Mouse (Mus musculus) hindbrain, embryonic 14.5 days (tissue): ENCODE data around the gene Foxn3. TPM values are rescaled to one million over a fixed set of nuclear protein-coding genes. Genes with fewer than 3 reads are reported as not detected.

ENCODE experiments used
- ATAC-seq: fragments of 200-750 bp; cut with Nextera tagmentation; 2 replicates; pipeline ENCODE4 v1.8.0; 2017; ENCODE audit warnings: moderate number of reproducible peaks, mild to moderate bottlenecking, moderate TSS enrichment, moderate library complexity; ENCODE audit not compliant: low FRiP score
- DNase-seq: peaks from one replicate; pipeline ENCODE4 v3.0.0-alpha.2; 2015; ENCODE audit warnings: low spot score
- H3K27ac ChIP-seq: fragments of 300-500 bp; sonication (generic); 2 replicates; pipeline ENCODE4 v1.5.1; 2014; ENCODE audit warnings: mild to moderate bottlenecking, moderate library complexity
- H3K27me3 ChIP-seq: fragments of 300-500 bp; sonication (generic); 2 replicates; pipeline ENCODE4 v1.6.1; 2014; ENCODE audit warnings: mild to moderate bottlenecking, low read length, mixed read lengths; ENCODE audit not compliant: control insufficient read depth, insufficient read depth
- H3K36me3 ChIP-seq: fragments of 300-500 bp; sonication (generic); replicated peaks from 2 replicates; pipeline ENCODE4 v1.6.1; 2014; ENCODE audit not compliant: control insufficient read depth, insufficient read depth
- H3K4me1 ChIP-seq: fragments of 300-500 bp; sonication (generic); replicated peaks from 2 replicates; pipeline ENCODE4 v1.6.1; 2014; ENCODE audit warnings: antibody characterized with exemption, low read length, mixed read lengths; ENCODE audit not compliant: control insufficient read depth, insufficient read depth
- H3K4me2 ChIP-seq: fragments of 300-500 bp; sonication (generic); replicated peaks from 2 replicates; pipeline ENCODE4 v1.6.1; 2014; ENCODE audit warnings: mild to moderate bottlenecking, moderate library complexity
- H3K4me3 ChIP-seq: fragments of 300-500 bp; sonication (generic); replicated peaks from 2 replicates; pipeline ENCODE4 v1.5.1; 2014; ENCODE audit warnings: mild to moderate bottlenecking, low read length
- H3K9ac ChIP-seq: fragments of 300-500 bp; sonication (generic); 2 replicates; pipeline ENCODE4 v1.6.1; 2014
- H3K9me3 ChIP-seq: fragments of 300-500 bp; sonication (generic); 2 replicates; pipeline ENCODE4 v1.6.1; 2016; ENCODE audit warnings: low read length; ENCODE audit not compliant: control insufficient read depth
- WGBS: fragments of 180-500 bp; shearing (Covaris S2); extraction: QIAGEN DNeasy Blood & Tissue Kit; methylation state at CpG from one replicate; pipeline ENCODE4 v1.1.7; 2014; 5-methylcytosine and 5-hydroxymethylcytosine counted together
- polyA plus RNA-seq: library from polyadenylated mRNA; unstranded; fragments of >200 nt; fragmentation: Nextera tagmentation; extraction: Ambion mirVana; gene quantifications from 2 replicates; pipeline ENCODE4 v1.2.1, GENCODE M21; 2014

Foxn3 gene
- polyA plus RNA-seq, 1 experiment from 2014 or later: 84.9 TPM

- Histone ChIP-seq H3K9ac (no peak overlapping the region), H3K4me1 (peaks cover 33% of the 10 kb centered on the region), H3K9me3 (no peaks in the 10 kb centered on the region), H3K4me3 (no peak overlapping the region), H3K27me3 (no peaks in the 10 kb centered on the region), H3K27ac (peak overlapping the region; percentile 33), H3K36me3 (no peaks in the 10 kb centered on the region), H3K4me2 (no peak overlapping the region)
- no peak for ATAC-seq
- peak; percentile 55 for DNase-seq
- 41% methylated on average over 6 of the region's 6 CpGs for WGBS
These were observed 271.2 kb downstream of the Foxn3 start for GRCm38 (mm10) chr12:99292152-99292551.

DNA sequence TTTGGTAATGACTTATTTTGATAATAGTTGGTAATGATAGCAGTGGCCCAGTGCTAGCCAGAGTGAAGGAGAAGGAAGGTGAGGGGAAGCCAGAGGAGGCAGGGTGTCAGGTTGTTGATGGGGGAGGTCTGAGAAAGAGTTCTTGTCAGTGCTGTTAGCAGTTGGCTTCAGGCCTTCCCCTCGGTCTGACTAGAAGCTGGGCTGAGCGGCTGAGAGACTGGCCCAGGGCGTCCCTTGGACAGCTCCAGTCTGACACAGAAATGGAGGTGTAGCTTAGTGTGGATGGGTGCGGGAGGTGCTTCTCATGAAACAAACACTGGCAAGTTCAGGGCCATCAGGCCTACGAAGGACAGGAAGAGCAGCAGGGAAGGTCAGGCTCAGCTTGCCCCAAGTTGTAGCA is 276.3 kb downstream of the Foxn3 start:
- H3K4me2 ChIP-seq: no peak overlapping the region
- H3K36me3 ChIP-seq: no peaks in the 10 kb centered on the region
- H3K9ac ChIP-seq: no peak overlapping the region
- peak overlapping the region; percentile 39 for H3K27ac ChIP-seq
- no peaks in the 10 kb centered on the region for H3K27me3 ChIP-seq
- no peak overlapping the region for H3K4me3 ChIP-seq
- DNase-seq: no peak
- ATAC-seq: peak; percentile 13; the same call in 1 of the 2 replicates
- 77% methylated on average over 5 of the region's 5 CpGs for WGBS
- H3K4me1 ChIP-seq: peaks cover 35% of the 10 kb centered on the region
- H3K9me3 ChIP-seq: no peaks in the 10 kb centered on the region

GRCm38 (mm10) chr12:99286662-99287061 is 276.7 kb downstream of the Foxn3 start:
- DNase-seq (no peak), ATAC-seq (peak; percentile 58; the same call in 1 of the 2 replicates)
- 40% methylated on average over 6 of the region's 6 CpGs for WGBS
- H3K4me1 ChIP-seq: peaks cover 34% of the 10 kb centered on the region
- H3K4me2 ChIP-seq: no peak overlapping the region
- peak overlapping the region; percentile 39 for H3K27ac ChIP-seq
- no peak overlapping the region for H3K9ac ChIP-seq
- H3K4me3 ChIP-seq: no peak overlapping the region
- no peaks in the 10 kb centered on the region for H3K36me3 ChIP-seq
- H3K9me3 ChIP-seq: no peaks in the 10 kb centered on the region
- no peaks in the 10 kb centered on the region for H3K27me3 ChIP-seq

DNA sequence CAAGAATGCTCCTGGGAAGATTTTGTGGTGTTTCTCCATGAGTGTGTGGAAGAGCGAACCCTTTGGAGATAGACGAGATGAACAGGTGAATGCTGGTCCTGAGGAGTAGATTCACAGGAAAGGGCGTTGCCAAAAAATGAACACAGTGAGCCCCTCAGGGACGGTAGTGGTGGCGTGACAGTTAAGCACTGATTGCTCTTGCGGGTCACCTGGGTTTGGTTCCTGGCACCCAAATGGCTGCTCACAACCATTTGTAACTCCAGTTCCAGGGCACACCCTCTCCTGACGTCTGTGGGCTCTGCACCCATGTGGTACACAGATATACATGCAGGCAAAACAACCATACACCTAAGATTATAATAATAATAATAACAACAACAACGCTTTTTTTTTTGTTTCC is 277.7 kb downstream of the Foxn3 start:
- no peak for ATAC-seq
- peak overlapping the region; percentile 48; the same call in 1 of the 2 replicates for H3K27ac ChIP-seq

GRCm38 (mm10) chr12:99285199-99285598 is 278.2 kb downstream of the Foxn3 start:
- DNase-seq: no peak
- peak overlapping the region; percentile 48 for H3K27ac ChIP-seq
- no peaks in the 10 kb centered on the region for H3K27me3 ChIP-seq
- peaks cover 37% of the 10 kb centered on the region for H3K4me1 ChIP-seq
- peak overlapping the region; percentile 28; the same call in 1 of the 2 replicates for H3K9ac ChIP-seq
- no peak; the same call in 1 of the 2 replicates for ATAC-seq
- no peak overlapping the region for H3K4me3 ChIP-seq
- 17% methylated on average over 9 of the region's 9 CpGs for WGBS
- no peaks in the 10 kb centered on the region for H3K9me3 ChIP-seq
- H3K36me3 ChIP-seq: no peaks in the 10 kb centered on the region
- no peak overlapping the region; the same call in 1 of the 2 replicates for H3K4me2 ChIP-seq

More for the DNA sequence above, 277.7 kb downstream of the Foxn3 start:
- Histone ChIP-seq H3K4me3 (no peak overlapping the region), H3K27me3 (no peaks in the 10 kb centered on the region), H3K9me3 (no peaks in the 10 kb centered on the region), H3K4me1 (peaks cover 35% of the 10 kb centered on the region), H3K36me3 (no peaks in the 10 kb centered on the region), H3K9ac (0 out of 2 replicates have a peak overlapping the region, but pooled peaks have one; percentile 28), H3K4me2 (no peak overlapping the region)
- 69% methylated on average over 8 of the region's 8 CpGs for WGBS
- no peak for DNase-seq

DNA sequence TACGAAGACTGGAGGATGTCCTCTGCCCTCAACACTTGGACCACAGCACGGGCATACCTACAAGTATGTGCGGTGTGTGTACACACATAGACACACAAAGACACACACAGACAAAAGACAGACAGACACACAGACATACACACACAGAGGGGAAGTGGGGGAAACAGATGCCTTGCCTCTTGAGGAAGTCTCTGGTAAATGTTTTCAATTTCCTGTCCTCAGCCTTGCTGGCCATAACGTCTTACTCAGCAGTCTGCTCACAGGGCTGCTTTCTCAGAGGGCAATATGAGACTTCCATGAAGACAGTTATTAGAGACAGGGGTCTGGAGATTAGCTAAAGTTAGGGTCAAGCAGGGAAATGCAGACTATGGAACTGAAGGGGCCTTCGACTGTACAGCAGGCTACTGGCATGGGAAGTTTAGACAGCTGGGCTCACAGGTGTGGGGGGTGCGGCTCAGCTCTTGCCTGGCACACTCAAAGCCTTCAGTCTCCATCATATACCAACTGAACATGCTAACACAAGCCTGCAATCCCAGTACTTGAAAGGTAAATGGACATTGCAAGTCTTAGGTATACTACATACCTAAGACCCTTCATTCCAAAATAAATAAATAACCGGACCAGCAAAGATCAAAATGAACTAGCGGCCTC is 278.8 kb downstream of the Foxn3 start:
- no peak for DNase-seq
- 69% methylated on average over 8 of the region's 8 CpGs for WGBS
- Histone ChIP-seq H3K4me3 (no peak overlapping the region), H3K4me2 (no peak overlapping the region), H3K27ac (peak overlapping the region; percentile 48; the same call in 1 of the 2 replicates), H3K9me3 (no peaks in the 10 kb centered on the region), H3K9ac (peak overlapping the region; percentile 28; the same call in 1 of the 2 replicates), H3K4me1 (peaks cover 37% of the 10 kb centered on the region), H3K27me3 (no peaks in the 10 kb centered on the region), H3K36me3 (no peaks in the 10 kb centered on the region)
- no peak for ATAC-seq

DNA sequence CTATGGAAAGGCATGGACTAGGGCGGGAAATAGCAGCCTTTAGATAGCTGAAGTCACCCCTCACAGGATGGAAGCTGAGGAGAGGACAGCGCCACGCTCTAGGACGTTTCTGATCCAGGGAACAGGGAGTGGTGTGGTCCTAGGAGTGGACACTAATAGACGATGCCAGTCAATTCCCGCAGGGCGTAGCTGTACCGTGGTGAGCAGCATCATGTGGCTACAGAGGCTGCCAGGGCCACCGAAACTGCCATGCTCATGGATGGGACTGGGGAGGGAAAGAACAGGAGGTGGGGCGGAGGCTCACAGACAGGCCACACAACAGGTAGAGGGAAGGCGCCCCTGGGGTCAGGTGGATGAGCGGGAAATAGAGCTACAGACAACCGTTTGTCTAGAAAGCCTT is 282.6 kb downstream of the Foxn3 start:
- no peak for ATAC-seq
- WGBS: 86% methylated on average over 13 of the region's 13 CpGs
- no peak overlapping the region for H3K27ac ChIP-seq

GRCm38 (mm10) chr12:99280291-99280690 is 283.1 kb downstream of the Foxn3 start:
- no peak overlapping the region for H3K4me2 ChIP-seq
- no peaks in the 10 kb centered on the region for H3K36me3 ChIP-seq
- H3K27me3 ChIP-seq: no peaks in the 10 kb centered on the region
- H3K4me1 ChIP-seq: peaks cover 20% of the 10 kb centered on the region
- H3K9me3 ChIP-seq: no peaks in the 10 kb centered on the region
- DNase-seq (no peak), ATAC-seq (no peak)
- no peak overlapping the region for H3K4me3 ChIP-seq
- no peak overlapping the region for H3K27ac ChIP-seq
- no peak overlapping the region for H3K9ac ChIP-seq
- WGBS: 68% methylated on average over 4 of the region's 4 CpGs

More for the DNA sequence above, 282.6 kb downstream of the Foxn3 start:
- Histone ChIP-seq H3K4me2 (no peak overlapping the region), H3K36me3 (no peaks in the 10 kb centered on the region), H3K9ac (no peak overlapping the region), H3K4me1 (peaks cover 25% of the 10 kb centered on the region), H3K9me3 (no peaks in the 10 kb centered on the region), H3K27me3 (no peaks in the 10 kb centered on the region), H3K4me3 (no peak overlapping the region)
- DNase-seq: no peak

- Histone ChIP-seq H3K27ac (no peak overlapping the region), H3K9me3 (no peaks in the 10 kb centered on the region), H3K4me2 (no peak overlapping the region), H3K36me3 (no peaks in the 10 kb centered on the region), H3K27me3 (no peaks in the 10 kb centered on the region), H3K4me1 (peaks cover 12% of the 10 kb centered on the region), H3K9ac (no peak overlapping the region), H3K4me3 (no peak overlapping the region)
- WGBS: 92% methylated on average over 4 of the region's 4 CpGs
- ATAC-seq (no peak), DNase-seq (no peak)
These were observed 284.0 kb downstream of the Foxn3 start for GRCm38 (mm10) chr12:99279426-99279825.
